Mouse (Mus musculus) MEL-GATA-1-ER (cell line): ENCODE measurements around the gene Chrnb1.

Experiments used
- DNase-seq: peaks from one replicate; pipeline ENCODE4 v3.0.0-alpha.2; 2012; ENCODE audit warnings: low read depth; ENCODE audit errors: extremely low read depth

The Chrnb1 gene

GRCm38 (mm10) chr11:69795168-69795982 is at the start of gene Chrnb1:
Gene Chrnb1 (minus strand): TSS chr11:69795943.
- peak; percentile 98 for DNase-seq

- DNase-seq = peak; percentile 49
These were observed 43.0 kb upstream of the Chrnb1 start for GRCm38 (mm10) chr11:69838714-69839104.

- DNase-seq = peak; percentile 98
These were observed 42.4 kb upstream of the Chrnb1 start, which contains the start of gene Tmem256 for GRCm38 (mm10) chr11:69837952-69838713. Gene Tmem256 (plus strand): TSS chr11:69838514.

- no peak for DNase-seq
These were observed 41.8 kb upstream of the Chrnb1 start, which contains the start of gene Nlgn2 for GRCm38 (mm10) chr11:69837604-69837951. Gene Nlgn2 (minus strand): TSS chr11:69837784.

DNA sequence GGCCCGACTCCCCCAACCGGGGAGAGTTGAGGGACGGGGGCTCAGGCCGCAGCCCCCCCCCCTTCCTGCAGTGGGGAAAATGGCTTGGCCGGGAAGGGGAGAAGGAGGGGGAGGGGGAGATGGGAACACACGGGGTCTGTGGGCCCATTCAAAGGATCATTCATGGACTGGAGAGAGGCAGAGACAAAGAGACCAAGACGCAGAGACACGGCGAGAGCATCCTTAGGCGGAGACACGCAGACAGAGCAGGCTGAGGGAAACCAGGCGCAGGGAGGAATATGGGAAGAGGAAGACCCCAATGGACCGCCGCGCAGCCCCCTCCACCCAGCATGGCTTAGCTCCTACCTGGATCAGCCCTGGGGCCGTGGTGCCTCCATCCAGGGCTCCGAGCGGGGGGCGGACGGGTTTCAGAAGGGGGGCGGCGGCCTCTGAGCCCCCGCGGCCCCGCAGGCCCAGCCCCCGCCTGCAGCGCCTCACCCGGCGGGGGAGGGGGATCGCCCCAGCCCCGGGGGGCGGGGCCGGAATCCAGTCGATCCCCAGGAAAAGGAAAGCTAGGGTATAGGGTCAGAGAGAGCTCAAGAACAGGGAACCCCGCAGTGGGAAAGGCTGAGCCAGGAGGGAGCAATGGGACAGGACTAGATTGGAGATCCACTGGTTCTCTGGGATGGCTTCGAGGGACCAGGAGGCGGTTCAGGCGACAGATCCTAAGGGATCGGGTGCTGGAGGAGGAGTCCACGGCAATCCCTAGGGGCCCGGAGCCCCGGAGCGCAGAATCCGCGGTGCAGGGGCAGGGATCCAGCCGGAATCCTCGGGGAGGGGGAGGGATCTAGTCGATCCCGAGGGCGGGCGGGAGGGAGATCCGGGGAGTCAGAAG is 41.2 kb upstream of the Chrnb1 start:
- no peak for DNase-seq

DNA sequence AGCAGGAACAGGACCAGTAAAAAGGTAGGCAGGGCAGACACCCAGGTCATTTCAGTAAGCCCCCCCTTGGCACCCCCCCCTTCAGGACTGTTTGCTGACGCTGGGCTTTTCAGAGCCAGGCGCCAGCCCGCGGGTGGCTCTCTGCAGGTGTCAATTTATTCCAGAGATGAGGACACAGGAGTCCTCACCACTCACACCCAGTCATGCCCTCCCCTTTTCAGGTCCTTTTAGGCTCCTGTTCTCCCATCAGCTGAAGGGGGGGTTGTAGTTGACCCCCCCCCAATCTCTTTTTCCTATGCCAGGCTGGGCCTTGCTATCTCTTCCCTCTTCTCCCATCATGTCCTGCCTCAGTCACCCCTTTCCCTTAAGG is 40.2 kb upstream of the Chrnb1 start:
- DNase-seq = no peak

DNA sequence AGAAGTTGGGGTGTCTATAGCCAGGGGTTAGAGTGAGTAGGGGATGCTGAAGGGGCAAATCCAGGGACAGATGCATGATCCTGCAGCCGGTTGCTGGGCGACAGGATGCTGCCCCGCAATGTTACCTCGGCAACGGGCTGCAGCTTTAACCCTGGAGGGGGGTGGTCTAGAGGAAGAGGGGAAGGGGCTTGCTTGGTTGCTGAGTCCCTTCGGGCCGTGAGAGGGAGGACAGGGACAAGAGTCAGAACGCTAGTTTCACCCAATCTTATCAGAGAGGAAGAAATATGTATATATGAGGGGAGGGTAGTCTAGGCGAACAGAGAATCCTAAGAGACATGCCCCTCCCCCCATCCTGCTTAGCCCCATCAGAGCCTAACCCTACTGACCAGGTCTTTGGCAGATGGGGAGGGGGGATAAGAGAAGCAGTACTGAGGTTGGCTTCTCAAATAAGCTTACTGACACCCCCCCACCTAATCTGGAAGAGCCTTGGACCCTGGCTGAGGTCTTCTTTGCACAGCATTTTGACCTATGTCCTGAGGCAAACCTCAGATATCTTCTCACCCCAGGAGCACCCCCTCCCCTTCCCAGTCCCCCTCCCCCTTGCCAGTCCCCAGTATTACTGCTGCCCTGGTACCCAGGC is 39.7 kb upstream of the Chrnb1 start:
- no peak for DNase-seq

GRCm38 (mm10) chr11:69834001-69834549 is 38.3 kb upstream of the Chrnb1 start:
- DNase-seq = peak; percentile 29

DNA sequence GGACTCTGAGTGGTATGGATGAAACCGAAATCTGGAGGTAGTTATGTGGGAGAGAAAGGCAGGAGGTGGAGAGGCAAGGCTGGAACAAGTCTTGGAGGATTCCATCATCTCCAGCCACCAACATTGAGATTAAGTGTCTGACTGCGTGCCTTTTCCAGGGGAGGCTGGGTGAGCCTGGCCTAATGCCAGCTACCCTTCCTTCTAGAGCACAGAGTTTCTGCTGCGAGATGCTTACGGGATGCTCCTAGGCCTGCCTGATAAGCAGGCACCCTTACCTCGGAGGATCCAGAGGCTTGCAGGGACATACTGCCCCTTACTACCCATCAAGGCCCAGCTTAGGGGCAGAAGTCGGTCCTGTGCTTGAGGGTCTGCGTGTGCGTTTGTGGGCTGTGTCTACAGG is 37.8 kb upstream of the Chrnb1 start:
- peak; percentile 51 for DNase-seq

GRCm38 (mm10) chr11:69828832-69829231 is 33.1 kb upstream of the Chrnb1 start:
- no peak for DNase-seq

DNA sequence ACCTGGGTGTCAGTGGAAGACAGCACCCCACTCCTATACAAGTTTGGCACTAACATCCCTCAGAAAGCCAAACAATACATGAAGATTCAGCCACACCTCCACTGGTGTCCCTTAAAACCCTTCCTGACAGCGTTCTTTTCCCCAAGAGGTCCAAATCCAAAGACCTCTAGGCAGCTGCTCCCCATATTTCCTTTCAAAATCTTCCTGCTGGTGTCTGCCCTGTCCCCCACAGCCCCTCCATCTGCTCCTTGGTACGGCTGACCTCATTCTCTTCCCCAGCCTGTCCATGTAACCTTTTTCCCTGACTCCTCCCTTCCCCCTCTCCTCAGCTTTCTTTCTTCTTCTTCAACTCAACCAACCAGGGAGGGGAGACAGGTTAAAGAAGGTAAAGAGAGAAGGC is 27.7 kb upstream of the Chrnb1 start:
- DNase-seq = no peak

DNA sequence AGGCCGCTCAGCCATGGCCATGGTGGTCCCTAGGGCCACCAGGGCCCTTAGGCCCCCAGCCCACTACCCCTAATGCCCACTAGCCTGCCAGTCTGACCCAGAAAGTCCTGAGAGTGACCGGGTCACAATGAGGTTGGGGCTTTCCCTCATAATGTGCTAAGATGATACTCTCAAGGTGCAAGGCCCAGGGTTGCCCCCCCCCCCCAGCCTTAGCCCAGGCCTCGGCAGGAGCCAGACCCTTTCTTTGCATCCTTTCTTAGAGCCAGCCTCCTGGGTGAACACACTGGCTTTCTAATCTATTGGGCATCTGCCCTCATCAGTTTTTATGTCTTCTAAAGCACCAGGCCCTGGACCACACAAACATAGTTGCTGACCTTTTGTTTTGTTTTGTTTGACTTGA is 26.3 kb upstream of the Chrnb1 start, which contains the start of gene Spem1:
Gene Spem1, minus strand, starts transcription at position 101 of the 400 bp plus-strand sequence.
- DNase-seq = no peak

DNA sequence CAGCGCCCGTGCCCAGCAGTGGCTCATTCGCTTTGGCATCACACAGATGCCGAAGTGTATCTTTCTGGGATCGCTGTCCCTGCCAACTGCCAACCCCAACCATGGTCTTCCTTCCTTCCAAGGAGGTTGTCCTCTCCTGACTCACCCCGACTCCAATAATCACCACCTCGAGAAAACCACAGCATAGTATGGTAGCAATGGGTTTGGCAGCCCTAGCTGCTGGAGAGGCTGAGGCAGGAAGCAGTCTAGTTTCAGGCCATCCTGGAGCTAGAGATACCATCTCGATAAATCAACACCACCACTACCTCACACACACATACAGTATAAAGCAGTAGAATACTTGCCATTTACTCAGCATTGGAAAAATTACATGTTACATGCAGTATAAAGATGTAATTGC is 23.1 kb upstream of the Chrnb1 start:
- DNase-seq = no peak

DNA sequence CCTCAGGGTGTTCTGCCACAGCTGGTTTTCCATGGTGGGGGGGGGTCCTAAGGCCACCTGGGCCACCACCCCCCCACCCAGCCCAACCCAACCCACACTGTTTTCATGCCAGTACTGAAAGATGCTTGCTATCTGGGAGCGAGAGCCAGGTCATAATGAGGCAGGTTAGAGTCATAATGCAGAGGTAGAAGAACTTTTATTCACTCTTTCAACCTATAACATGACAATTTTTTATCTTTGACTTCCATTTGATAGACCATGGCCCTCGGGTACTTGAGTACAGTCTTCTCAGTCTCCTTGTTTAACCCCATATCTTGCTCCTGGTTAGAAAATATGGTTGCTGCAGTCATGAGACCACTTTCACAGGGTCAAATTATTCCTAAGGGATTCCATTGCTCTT is 22.6 kb upstream of the Chrnb1 start, which contains the start of gene Spem2:
Gene Spem2, minus strand, starts transcription at position 101 of the 400 bp plus-strand sequence.
- DNase-seq = no peak

- no peak for DNase-seq
These were observed 20.8 kb upstream of the Chrnb1 start for GRCm38 (mm10) chr11:69816520-69816919.

- no peak for DNase-seq
These were observed 19.4 kb upstream of the Chrnb1 start, which contains the start of gene Gm39566 for GRCm38 (mm10) chr11:69815155-69815554. Gene Gm39566 (minus strand): TSS chr11:69815298.

- DNase-seq = no peak
These were observed 14.5 kb upstream of the Chrnb1 start for GRCm38 (mm10) chr11:69810280-69810679.

- DNase-seq = no peak
These were observed 11.9 kb upstream of the Chrnb1 start for GRCm38 (mm10) chr11:69807641-69808040.

GRCm38 (mm10) chr11:69806378-69806777 is 10.6 kb upstream of the Chrnb1 start:
- DNase-seq = no peak
